Mouse (Mus musculus) colon, adult 2 months (tissue): ENCODE measurements around the gene Gm31571. TPM values are rescaled to one million over a fixed set of nuclear protein-coding genes. Genes with fewer than 3 reads are reported as not detected.

Experiments used
- polyA plus RNA-seq: library from polyadenylated mRNA; depleted of rRNA; stranded (reverse); fragments of >200 nt; gene quantifications from 2 replicates; pipeline ENCODE4 v1.2.3, GENCODE M21; 2012; rRNA removed

Gm31571 gene
- polyA plus RNA-seq = not detected in 2 replicates

DNA sequence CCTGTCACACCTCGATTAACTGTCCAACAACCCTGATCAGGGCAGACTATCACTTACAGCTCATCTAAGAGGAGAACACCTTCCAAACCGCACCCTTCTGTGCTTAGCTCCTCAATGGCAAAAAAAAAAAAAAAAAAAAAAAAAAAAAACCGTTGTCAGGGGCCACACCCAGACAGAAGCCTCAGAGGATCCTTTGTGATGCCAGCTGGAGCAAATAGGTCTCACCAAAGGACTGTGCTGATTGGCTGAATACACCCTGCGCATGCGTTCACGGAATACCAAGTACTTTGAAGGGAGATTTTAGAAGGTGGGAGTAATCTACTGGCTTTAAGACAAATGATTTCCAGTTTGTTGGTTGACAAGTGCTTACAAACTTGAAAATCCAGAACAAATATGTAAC is at the start of gene Gm31571:
Gene Gm31571, minus strand, starts transcription at position 101 of the 400 bp plus-strand sequence.

